Mouse (Mus musculus): ENCODE measurements around the gene Arhgap17. TPM values are rescaled to one million over a fixed set of nuclear protein-coding genes. Genes with fewer than 3 reads are reported as not detected.

The Arhgap17 gene
- polyA plus RNA-seq, 1 experiment from 2014 or later, result 114 TPM

DNA sequence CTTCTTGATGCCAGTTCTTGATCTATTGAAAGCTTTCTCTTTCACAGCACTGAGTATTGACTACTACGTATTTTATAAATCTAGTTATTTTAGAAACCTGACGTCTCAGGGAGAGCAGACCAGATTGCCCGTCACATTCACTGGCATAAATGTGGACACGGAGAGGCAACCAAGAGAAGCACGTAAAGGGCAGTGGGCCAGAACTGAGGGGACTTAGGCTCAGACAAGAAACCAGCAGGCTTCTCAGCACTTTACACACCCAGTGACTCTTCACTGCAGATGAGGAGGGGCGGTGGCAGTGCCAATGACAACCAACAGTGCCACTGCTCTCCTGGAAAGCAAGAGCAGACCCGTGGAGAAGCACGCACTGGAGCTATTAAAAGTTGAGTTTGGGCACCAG lies 62.5 kb downstream of the Arhgap17 start:
- H3K36me3 ChIP-seq (ENCODE audit: inconsistent target), result peaks cover 100% of the 10 kb centered on the region
- 94% methylated on average over 8 of the region's 8 CpGs for WGBS (ENCODE audit: missing documents)

DNA sequence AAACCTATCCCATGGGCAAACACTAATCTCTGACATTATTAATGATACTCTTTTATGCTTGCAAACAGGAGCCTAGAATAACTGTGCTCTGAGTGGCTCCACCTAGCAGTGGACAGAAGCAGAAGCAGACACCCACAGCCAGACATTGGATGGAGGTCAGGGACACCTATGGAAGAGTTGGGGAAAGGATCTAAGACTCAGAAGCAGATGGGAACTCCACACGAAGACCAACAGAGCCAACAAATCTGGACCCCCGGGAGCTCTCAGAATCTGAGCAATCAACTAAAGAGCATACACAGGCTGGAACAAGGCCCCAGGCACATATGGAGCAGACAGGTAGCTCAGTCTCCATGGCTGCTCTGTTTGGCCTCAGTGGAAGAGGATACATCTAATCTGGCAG lies 64.3 kb downstream of the Arhgap17 start:
- Histone ChIP-seq H3K4me3 (ENCODE audit: inconsistent target) (no peak overlapping the region), H3K79me2 (ENCODE audit: inconsistent target) (no peaks in the 10 kb centered on the region; the same call in 1 of the 2 replicates), H3K36me3 (ENCODE audit: inconsistent target) (peaks cover 92% of the 10 kb centered on the region), H3K27ac (no peak overlapping the region)
- 92% methylated on average over 2 of the region's 2 CpGs for WGBS (ENCODE audit: missing documents)

More for the DNA sequence above, 62.5 kb downstream of the Arhgap17 start:
- Histone ChIP-seq H3K4me3 (ENCODE audit: inconsistent target) (no peak overlapping the region), H3K27ac (no peak overlapping the region), H3K79me2 (ENCODE audit: inconsistent target) (no peaks in the 10 kb centered on the region; the same call in 1 of the 2 replicates)

DNA sequence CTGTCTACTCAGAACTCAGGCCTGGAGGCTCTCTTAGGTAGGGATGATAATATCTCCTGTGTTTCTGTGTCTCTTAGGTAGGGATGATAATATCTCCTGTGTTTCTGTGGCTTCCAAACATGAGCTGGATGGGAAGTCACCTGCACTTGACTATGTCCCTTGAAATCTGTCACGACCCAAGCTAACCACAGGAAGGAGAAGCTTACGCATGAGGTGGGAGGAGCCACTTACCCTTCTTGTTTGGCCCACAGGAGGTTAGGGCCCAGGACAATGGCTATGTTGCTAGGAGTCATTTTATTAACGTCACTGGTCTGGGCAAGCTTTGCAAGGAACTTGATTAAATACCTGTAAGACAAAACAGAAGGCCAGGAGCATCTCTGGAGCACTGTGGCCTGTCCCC lies 69.5 kb downstream of the Arhgap17 start:
- WGBS (ENCODE audit: missing documents), result 40% methylated on average over 3 of the region's 3 CpGs
- Histone ChIP-seq H3K36me3 (ENCODE audit: inconsistent target) (peaks cover 92% of the 10 kb centered on the region), H3K27ac (no peak overlapping the region), H3K4me3 (ENCODE audit: inconsistent target) (no peak overlapping the region), H3K79me2 (ENCODE audit: inconsistent target) (no peaks in the 10 kb centered on the region)

DNA sequence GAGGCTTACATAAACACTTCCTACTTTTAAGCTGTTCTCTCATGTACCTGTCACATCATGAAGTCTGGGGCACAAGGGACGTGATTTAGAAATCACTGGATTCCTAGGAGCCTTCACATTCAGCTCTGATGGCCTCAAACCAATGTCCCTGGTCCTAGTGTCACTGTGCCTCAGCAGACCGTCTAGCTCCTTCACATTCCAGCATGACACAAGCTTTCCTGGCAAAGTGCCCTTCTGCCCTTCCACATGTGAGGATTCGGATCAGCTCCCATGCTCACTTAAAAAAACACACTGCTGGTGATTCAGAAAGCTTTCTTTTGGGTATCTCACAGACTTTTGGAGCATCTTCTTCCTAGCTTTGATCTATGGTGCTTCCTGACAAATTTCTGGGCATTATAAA lies 71.5 kb downstream of the Arhgap17 start:
- H3K4me3 ChIP-seq (ENCODE audit: inconsistent target), result no peak overlapping the region
- no peaks in the 10 kb centered on the region for H3K79me2 ChIP-seq (ENCODE audit: inconsistent target)
- WGBS (ENCODE audit: missing documents), result 95% methylated on average over 3 of the region's 3 CpGs
- peaks cover 91% of the 10 kb centered on the region for H3K36me3 ChIP-seq (ENCODE audit: inconsistent target)
- H3K27ac ChIP-seq, result no peak overlapping the region

DNA sequence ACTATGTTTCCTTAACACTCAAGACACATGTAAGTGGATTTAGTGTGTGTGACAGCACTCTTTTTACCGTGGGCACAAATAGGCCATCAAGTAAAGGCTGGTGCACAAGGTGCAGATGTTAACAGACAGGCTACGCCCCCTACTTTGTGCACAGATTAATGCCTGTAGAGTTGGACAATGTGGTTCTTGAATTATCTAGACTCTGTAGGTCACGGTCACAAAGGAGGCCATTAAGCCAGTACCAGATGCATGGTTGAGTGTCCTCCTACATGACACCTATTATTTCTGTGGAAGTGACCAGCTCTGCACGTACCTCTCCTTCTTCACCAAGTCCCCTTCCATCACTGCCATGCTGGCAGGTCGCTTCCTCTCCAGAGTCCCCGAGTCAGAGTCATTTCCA lies 73.6 kb downstream of the Arhgap17 start:
- WGBS (ENCODE audit: missing documents), result 92% methylated on average over 6 of the region's 6 CpGs
- Histone ChIP-seq H3K4me3 (ENCODE audit: inconsistent target) (no peak overlapping the region), H3K36me3 (ENCODE audit: inconsistent target) (peaks cover 99% of the 10 kb centered on the region)

DNA sequence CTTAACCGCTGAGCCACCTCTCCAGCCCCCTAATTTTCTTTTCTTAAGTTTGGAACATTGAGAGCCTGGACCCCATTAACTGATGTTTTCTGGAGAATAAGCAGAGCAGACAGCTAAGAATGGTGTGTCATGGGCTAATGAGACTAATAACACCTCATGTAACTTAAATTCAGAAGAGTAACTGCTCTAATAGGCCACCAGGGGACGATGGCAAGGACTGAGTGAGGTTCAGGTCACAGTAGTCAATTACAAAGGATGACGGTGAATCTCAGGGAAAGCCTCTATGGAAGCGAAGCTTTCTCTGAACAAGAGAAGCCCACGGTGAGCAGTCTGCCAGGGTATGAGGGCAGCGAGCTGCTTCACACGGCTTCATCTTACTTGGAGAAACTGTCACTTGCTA lies 74.3 kb downstream of the Arhgap17 start:
- no peak overlapping the region for H3K27ac ChIP-seq
- H3K36me3 ChIP-seq (ENCODE audit: inconsistent target), result peaks cover 99% of the 10 kb centered on the region
- no peaks in the 10 kb centered on the region for H3K79me2 ChIP-seq (ENCODE audit: inconsistent target)
- WGBS (ENCODE audit: missing documents), result 94% methylated on average over 7 of the region's 7 CpGs
- no peak overlapping the region for H3K4me3 ChIP-seq (ENCODE audit: inconsistent target)

More for the DNA sequence above, 73.6 kb downstream of the Arhgap17 start:
- no peaks in the 10 kb centered on the region for H3K79me2 ChIP-seq (ENCODE audit: inconsistent target)
- no peak overlapping the region for H3K27ac ChIP-seq

DNA sequence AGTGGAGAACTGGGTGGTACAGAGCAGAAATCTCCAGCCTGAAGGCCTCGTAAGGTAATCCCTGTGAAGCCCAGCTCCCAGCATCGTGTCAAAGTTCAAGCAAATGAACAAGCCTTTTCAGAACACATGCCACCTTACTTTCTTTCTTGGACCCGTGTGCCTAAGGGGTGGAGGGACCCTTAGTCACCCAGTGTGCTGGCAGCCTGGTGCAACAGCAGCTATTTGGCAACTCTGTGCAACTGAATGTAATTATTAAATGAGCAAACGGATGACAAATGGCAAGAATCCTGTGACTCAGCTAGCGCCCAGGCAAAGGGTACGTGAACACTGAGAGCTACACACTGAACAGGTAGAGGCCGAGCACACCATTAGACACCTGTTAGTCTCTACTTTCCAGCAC lies 75.8 kb downstream of the Arhgap17 start:
- no peak overlapping the region for H3K27ac ChIP-seq
- H3K36me3 ChIP-seq (ENCODE audit: inconsistent target), result peaks cover 99% of the 10 kb centered on the region
- no peak overlapping the region for H3K4me3 ChIP-seq (ENCODE audit: inconsistent target)
- H3K79me2 ChIP-seq (ENCODE audit: inconsistent target), result no peaks in the 10 kb centered on the region
- WGBS (ENCODE audit: missing documents), result 87% methylated on average over 7 of the region's 7 CpGs

DNA sequence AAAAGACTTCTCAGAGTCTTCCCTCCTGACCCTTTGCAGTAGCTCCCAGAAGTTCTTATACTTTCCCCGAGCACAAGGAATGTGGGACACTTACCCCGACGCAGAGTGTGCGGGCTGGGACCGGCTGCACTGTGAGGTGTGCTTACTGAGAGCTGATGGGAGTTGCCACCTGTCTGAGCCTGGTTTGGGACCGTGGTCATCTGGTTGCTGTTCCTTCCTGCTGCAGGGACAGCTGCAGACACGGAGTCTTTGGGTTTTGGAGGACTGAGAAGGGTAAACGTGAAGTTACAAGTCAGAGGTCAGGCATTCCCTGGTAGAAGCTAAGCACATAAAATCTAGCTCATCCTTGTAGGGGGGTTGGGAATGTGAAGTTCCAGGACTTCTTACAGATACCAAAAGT lies 77.8 kb downstream of the Arhgap17 start:
- Histone ChIP-seq H3K4me3 (ENCODE audit: inconsistent target) (no peak overlapping the region), H3K79me2 (ENCODE audit: inconsistent target) (no peaks in the 10 kb centered on the region), H3K36me3 (ENCODE audit: inconsistent target) (peaks cover 98% of the 10 kb centered on the region), H3K27ac (no peak overlapping the region)
- WGBS (ENCODE audit: missing documents), result 95% methylated on average over 8 of the region's 8 CpGs

DNA sequence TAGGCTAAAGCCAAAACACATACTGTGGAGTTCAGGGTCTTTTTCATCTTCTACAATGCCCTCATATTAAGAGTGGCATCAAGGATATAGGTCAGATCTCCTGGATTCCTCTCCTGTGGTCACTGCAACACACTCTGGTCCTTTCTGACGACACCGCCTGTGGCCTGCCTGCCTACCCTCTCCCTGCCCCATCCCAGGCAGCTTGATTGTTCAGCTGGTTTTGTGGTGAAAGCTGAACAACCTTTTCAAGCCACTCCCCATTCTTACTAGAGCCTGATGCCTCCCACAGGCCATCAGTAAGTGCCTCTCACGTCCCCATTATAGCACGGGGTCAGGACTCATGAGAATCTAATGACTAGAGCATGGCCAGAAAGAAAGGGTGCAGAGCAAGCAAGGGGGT lies 80.5 kb downstream of the Arhgap17 start:
- Histone ChIP-seq H3K36me3 (ENCODE audit: inconsistent target) (peaks cover 98% of the 10 kb centered on the region), H3K79me2 (ENCODE audit: inconsistent target) (no peaks in the 10 kb centered on the region; the same call in 1 of the 2 replicates), H3K27ac (no peak overlapping the region), H3K4me3 (ENCODE audit: inconsistent target) (no peak overlapping the region)
- 93% methylated on average over 4 of the region's 4 CpGs for WGBS (ENCODE audit: missing documents)

DNA sequence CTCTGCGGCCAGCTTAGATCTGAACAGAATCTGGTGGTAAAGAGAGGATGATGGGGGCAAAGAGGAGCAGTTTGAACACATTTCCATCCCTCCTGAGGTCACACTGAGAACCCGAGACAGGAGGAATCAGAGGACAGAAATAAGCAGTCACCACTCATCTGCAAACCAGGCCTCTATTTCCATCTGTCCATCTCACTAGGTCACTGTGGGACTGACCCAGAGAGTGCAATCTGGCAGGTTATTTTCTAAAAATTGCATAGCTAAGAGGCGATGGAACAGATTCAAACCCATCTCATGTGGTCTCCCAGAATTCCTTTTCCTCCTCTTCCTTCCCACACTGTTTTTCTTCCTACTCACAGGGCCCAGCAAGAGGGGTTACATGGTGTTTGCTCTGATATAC lies 81.8 kb downstream of the Arhgap17 start:
- Histone ChIP-seq H3K79me2 (ENCODE audit: inconsistent target) (no peaks in the 10 kb centered on the region; the same call in 1 of the 2 replicates), H3K36me3 (ENCODE audit: inconsistent target) (peaks cover 98% of the 10 kb centered on the region), H3K27ac (no peak overlapping the region), H3K4me3 (ENCODE audit: inconsistent target) (no peak overlapping the region)
- WGBS (ENCODE audit: missing documents), result 98% methylated on average over 3 of the region's 3 CpGs

DNA sequence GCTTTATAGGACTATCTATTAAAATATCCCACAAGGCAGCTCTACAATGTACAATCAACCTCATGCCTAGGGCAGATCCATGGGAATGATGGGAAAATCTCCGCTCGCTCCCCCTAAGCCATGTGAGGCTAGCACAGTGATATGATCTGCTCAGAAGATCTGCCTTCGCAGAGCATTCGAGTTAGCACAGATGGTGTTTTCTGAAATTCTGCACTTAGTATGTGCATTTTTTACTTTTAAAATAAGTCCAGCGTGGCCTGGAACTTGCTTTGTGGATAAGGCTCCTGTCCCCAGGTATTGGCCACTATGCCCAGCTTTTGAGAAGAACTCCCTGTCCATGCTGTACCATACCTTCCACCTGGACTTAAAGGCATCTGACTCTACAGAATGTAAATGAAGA lies 83.8 kb downstream of the Arhgap17 start:
- WGBS (ENCODE audit: missing documents), result 97% methylated on average over 5 of the region's 5 CpGs
- H3K36me3 ChIP-seq (ENCODE audit: inconsistent target), result peaks cover 97% of the 10 kb centered on the region
- no peak overlapping the region for H3K4me3 ChIP-seq (ENCODE audit: inconsistent target)

DNA sequence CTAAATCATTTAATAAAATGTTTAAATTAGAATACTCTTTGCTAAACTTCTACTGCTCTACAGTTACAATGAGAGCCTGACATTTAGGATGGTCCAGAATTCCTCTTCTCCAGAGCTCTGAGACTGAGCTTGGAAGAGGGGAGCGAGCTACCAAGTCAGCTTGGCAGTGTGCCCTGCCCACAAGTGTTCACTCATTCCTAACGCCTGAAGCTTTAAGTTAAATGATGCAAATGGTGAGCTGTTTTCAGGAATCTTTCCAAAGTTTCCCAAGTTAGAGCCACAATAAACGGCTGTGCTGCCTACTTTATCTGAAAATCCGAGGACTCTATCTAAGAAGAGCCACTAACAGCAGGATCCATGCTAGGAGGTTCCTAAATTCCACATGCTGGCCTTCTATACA lies 85.9 kb downstream of the Arhgap17 start:
- 92% methylated on average over 4 of the region's 4 CpGs for WGBS (ENCODE audit: missing documents)
- H3K27ac ChIP-seq, result no peak overlapping the region

More for the DNA sequence above, 83.8 kb downstream of the Arhgap17 start:
- H3K79me2 ChIP-seq (ENCODE audit: inconsistent target), result no peaks in the 10 kb centered on the region; the same call in 1 of the 2 replicates
- no peak overlapping the region for H3K27ac ChIP-seq

DNA sequence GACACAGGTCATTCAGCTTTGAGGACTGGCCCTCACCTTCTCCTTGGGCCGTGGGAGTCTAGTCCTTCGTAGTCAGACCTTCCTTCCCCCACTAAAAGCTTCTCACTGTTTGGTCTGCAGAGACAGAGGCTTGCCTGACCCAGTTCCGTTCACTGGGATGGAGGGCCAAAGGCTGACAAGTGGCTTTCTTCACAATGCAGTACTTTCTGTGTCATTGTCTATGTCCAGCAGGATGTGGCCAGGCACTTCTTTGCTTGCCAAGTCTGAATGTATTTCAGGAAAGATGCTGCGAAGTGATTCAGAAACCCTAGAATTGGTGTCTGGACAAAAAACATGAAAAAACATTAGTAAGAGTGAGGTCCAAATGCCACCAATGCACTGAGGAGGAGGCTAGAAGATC lies 89.9 kb downstream of the Arhgap17 start:
- Histone ChIP-seq H3K79me2 (ENCODE audit: inconsistent target) (no peaks in the 10 kb centered on the region; the same call in 1 of the 2 replicates), H3K4me3 (ENCODE audit: inconsistent target) (no peak overlapping the region), H3K36me3 (ENCODE audit: inconsistent target) (peaks cover 71% of the 10 kb centered on the region), H3K27ac (no peak overlapping the region)
- WGBS (ENCODE audit: missing documents), result 93% methylated on average over 4 of the region's 4 CpGs

More for the DNA sequence above, 85.9 kb downstream of the Arhgap17 start:
- no peaks in the 10 kb centered on the region; the same call in 1 of the 2 replicates for H3K79me2 ChIP-seq (ENCODE audit: inconsistent target)
- H3K36me3 ChIP-seq (ENCODE audit: inconsistent target), result peaks cover 97% of the 10 kb centered on the region
- H3K4me3 ChIP-seq (ENCODE audit: inconsistent target), result no peak overlapping the region

DNA sequence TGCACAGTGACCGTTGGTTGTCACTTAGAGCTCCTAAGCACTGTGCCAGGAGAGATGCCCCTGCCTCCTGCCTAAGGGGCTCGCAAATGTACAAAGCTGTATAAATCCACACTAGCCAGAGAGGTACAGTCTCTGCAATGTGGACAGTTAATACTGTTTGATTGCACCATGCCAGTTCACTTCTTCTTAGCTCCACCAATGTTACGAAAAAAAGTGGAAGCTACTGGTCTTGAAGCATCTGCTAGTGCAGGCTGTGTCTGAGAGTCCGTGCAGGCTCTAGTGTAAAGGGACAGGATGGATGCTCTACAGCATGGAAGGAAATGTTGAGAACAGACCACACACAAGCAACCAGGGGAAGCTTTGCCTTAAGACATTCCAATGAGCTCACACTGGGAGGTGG lies 93.1 kb downstream of the Arhgap17 start:
- Histone ChIP-seq H3K36me3 (ENCODE audit: inconsistent target) (peaks cover 39% of the 10 kb centered on the region), H3K27ac (no peak overlapping the region), H3K79me2 (ENCODE audit: inconsistent target) (no peaks in the 10 kb centered on the region), H3K4me3 (ENCODE audit: inconsistent target) (no peak overlapping the region)
- 80% methylated on average over 4 of the region's 4 CpGs for WGBS (ENCODE audit: missing documents)

DNA sequence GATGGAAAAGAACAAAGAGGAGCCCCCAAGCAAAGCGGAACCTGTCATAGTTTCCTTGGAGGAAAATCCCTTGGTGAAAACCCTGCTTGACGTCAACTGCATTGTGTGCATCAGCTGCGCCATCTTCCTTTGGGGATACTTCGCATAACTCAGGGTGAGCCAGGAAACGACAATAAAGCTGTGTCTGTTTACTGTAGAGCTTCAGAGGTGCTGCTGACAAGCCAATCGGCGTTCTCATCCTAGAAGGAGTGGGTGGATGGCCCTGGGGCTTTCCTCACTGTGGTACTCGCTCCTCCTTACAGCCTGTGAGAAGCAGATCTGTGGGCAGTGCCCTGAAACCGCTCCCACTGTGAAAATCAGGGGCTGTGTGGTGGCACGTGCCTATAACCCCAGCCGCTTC lies 96.7 kb downstream of the Arhgap17 start:
- H3K36me3 ChIP-seq (ENCODE audit: inconsistent target), result peaks cover 5% of the 10 kb centered on the region
- H3K4me3 ChIP-seq (ENCODE audit: inconsistent target), result no peak overlapping the region
- no peak overlapping the region for H3K27ac ChIP-seq
- 90% methylated on average over 10 of the region's 11 CpGs for WGBS (ENCODE audit: missing documents)
- no peaks in the 10 kb centered on the region for H3K79me2 ChIP-seq (ENCODE audit: inconsistent target)

DNA sequence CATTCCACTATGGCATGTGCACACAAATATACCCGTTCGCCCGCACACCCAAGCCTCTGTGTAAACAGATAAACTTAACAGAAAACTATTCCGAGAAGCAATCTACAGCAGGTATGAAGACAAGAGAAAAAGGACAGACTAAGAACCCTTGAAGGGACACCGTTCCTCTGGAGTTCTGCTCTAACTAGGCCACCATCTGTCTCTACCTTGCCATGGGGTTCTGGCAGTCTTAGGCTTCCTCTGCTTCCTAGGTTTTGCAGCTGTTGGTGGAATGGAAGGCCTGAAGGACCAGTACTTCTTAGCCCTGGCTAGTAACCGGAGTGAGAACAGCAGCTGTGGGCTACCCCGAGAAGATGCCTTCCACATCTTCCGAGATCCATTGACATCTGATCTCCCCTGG lies 111.6 kb downstream of the Arhgap17 start:
- Histone ChIP-seq H3K27ac (no peak overlapping the region), H3K4me3 (ENCODE audit: inconsistent target) (no peak overlapping the region), H3K79me2 (ENCODE audit: inconsistent target) (no peaks in the 10 kb centered on the region), H3K36me3 (ENCODE audit: inconsistent target) (no peaks in the 10 kb centered on the region)
- 93% methylated on average over 8 of the region's 8 CpGs for WGBS (ENCODE audit: missing documents)

Measured in macrophage (primary cell).